Mouse (Mus musculus): ENCODE data around the gene Slc2a8. TPM values are rescaled to one million over a fixed set of nuclear protein-coding genes. Genes with fewer than 3 reads are reported as not detected.

Gene Slc2a8
- polyA plus RNA-seq, 1 experiment from 2014 or later, result 26.4 TPM

GRCm38 (mm10) chr2:32960273-32960672 is 21.6 kb downstream of the Slc2a8 start:
- H3K9me3 ChIP-seq, result no peaks in the 10 kb centered on the region
- H3K4me3 ChIP-seq, result peak overlapping the region; percentile 81
- no peaks in the 10 kb centered on the region for H3K27me3 ChIP-seq
- no peak for ATAC-seq (ENCODE audit: low read depth)
- peaks cover 52% of the 10 kb centered on the region for H3K36me3 ChIP-seq
- H3K9ac ChIP-seq, result peak overlapping the region; percentile 95
- H3K27ac ChIP-seq (replicated peaks), result no peak overlapping the region
- peak overlapping the region; percentile 98 for H3K4me2 ChIP-seq
- peaks cover 38% of the 10 kb centered on the region for H3K4me1 ChIP-seq (replicated peaks)
- 91% methylated on average over 4 of the region's 4 CpGs for WGBS

DNA sequence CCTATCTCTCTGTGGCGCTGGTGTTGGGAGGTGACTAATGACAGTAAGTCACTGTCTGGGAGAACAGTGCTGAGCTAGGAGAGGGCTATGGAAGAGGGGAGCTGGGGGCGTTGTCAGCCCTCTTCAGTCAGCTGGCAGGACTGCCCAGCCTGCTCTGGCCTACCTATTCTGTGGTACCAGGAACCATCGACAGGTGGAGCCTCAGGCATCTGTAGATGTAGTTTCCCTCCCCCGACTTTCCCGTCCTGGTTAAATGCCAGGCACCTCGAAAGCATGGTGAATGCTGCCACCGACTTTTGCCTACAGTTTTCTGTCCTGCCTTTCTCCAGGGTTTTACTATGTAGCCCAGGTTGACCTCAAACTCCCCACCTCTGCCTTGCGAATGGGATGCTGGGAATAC is 24.5 kb downstream of the Slc2a8 start:
- Histone ChIP-seq H3K27me3 (no peaks in the 10 kb centered on the region), H3K36me3 (peaks cover 53% of the 10 kb centered on the region), H3K9ac (no peak overlapping the region), H3K9me3 (no peaks in the 10 kb centered on the region), H3K27ac (replicated peaks) (no peak overlapping the region), H3K4me3 (no peak overlapping the region), H3K4me1 (replicated peaks) (peaks cover 16% of the 10 kb centered on the region), H3K4me2 (no peak overlapping the region)
- no peak for ATAC-seq (ENCODE audit: low read depth)
- 58% methylated on average over 8 of the region's 8 CpGs for WGBS

- H3K27ac ChIP-seq (replicated peaks), result no peak overlapping the region
- H3K27me3 ChIP-seq, result no peaks in the 10 kb centered on the region
- 89% methylated on average over 2 of the region's 2 CpGs for WGBS
- no peak overlapping the region for H3K4me2 ChIP-seq
- H3K9ac ChIP-seq, result no peak overlapping the region
- H3K4me3 ChIP-seq, result no peak overlapping the region
- no peak for ATAC-seq (ENCODE audit: low read depth)
- H3K9me3 ChIP-seq, result no peaks in the 10 kb centered on the region
- no peaks in the 10 kb centered on the region for H3K4me1 ChIP-seq (replicated peaks)
- H3K36me3 ChIP-seq, result peaks cover 80% of the 10 kb centered on the region
Measured at GRCm38 (mm10) chr2:32954581-32954980, 27.3 kb downstream of the Slc2a8 start.

DNA sequence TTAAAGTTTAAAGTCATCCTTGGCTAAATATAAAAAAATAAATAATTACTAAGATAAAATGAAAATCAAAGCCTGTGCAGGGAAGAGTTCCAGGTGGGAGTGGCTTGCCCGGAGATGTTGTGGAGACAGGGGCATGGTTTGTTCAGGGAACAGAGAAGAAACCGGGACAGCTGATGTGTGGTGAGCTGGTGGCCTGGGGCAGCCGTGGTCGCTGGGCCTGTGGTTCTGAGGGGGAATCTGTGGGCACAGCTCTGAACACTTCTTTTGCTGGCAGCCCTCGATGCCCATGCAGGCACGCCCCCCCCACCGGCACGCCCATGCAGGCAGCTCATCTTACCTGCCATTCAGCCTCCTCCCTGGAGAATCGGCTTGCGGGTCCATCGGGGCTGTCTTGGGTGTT is 34.4 kb downstream of the Slc2a8 start:
- H3K27me3 ChIP-seq, result no peaks in the 10 kb centered on the region
- H3K4me3 ChIP-seq, result no peak overlapping the region
- H3K4me1 ChIP-seq (replicated peaks), result no peaks in the 10 kb centered on the region
- WGBS, result 89% methylated on average over 11 of the region's 11 CpGs
- no peak for ATAC-seq (ENCODE audit: low read depth)
- no peak overlapping the region for H3K27ac ChIP-seq (replicated peaks)
- H3K9ac ChIP-seq, result no peak overlapping the region
- no peak overlapping the region for H3K4me2 ChIP-seq
- peaks cover 99% of the 10 kb centered on the region for H3K36me3 ChIP-seq
- H3K9me3 ChIP-seq, result no peaks in the 10 kb centered on the region

DNA sequence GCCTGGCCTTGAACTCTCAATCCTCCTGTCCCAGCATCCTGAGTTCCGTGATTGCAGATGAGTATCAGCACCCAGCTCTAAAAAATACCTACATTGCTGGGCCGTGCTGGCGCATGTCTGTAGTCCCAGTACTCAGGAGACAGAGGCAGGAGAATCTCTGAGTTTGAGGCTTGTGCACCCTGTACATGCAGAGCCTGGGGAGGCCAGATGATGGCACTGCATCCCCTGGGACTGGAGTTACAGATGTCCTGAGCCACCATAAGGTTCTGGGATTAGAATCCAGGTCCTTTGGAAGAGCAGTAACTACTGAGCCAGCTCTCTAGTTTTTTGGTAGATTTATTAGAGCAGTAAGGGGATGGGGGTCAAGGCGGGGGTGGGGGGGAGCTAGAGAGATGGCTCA is 41.4 kb downstream of the Slc2a8 start:
- no peak overlapping the region for H3K9ac ChIP-seq
- H3K4me1 ChIP-seq (replicated peaks), result no peaks in the 10 kb centered on the region
- H3K9me3 ChIP-seq, result no peaks in the 10 kb centered on the region
- ATAC-seq (ENCODE audit: low read depth), result no peak
- no peak overlapping the region for H3K4me3 ChIP-seq
- no peaks in the 10 kb centered on the region for H3K27me3 ChIP-seq
- peaks cover 91% of the 10 kb centered on the region for H3K36me3 ChIP-seq
- H3K4me2 ChIP-seq, result no peak overlapping the region
- H3K27ac ChIP-seq (replicated peaks), result no peak overlapping the region
- WGBS, result 93% methylated on average over 4 of the region's 4 CpGs

DNA sequence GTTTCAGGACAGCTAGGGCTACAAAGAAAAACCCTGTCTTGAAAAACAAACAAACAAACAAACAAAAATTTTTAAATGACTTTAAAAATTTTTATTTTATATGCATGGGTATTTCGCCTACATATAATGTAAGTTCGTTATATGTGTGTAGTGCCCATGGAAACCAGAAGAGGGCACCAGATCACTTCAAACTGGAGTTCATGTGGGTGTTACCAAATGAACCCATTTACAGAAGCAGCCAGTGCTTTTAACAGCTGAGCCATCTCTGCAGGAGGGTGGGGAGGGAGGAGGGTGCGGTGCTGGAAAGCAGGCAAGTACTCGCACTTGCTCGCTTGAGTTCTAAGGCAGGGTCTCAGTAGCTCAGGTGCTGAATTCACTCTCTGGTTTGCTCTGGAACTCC is 42.5 kb downstream of the Slc2a8 start:
- Histone ChIP-seq H3K9me3 (no peaks in the 10 kb centered on the region), H3K4me2 (no peak overlapping the region), H3K36me3 (peaks cover 91% of the 10 kb centered on the region), H3K4me1 (replicated peaks) (no peaks in the 10 kb centered on the region), H3K27me3 (no peaks in the 10 kb centered on the region), H3K4me3 (no peak overlapping the region), H3K27ac (replicated peaks) (no peak overlapping the region), H3K9ac (no peak overlapping the region)
- ATAC-seq (ENCODE audit: low read depth), result no peak
- WGBS, result 61% methylated on average over 5 of the region's 5 CpGs

GRCm38 (mm10) chr2:32938741-32939140 is 43.1 kb downstream of the Slc2a8 start:
- Histone ChIP-seq H3K4me1 (replicated peaks) (no peaks in the 10 kb centered on the region), H3K9ac (no peak overlapping the region), H3K27me3 (no peaks in the 10 kb centered on the region), H3K4me3 (no peak overlapping the region), H3K36me3 (peaks cover 91% of the 10 kb centered on the region), H3K9me3 (no peaks in the 10 kb centered on the region), H3K4me2 (no peak overlapping the region), H3K27ac (replicated peaks) (no peak overlapping the region)
- 88% methylated on average over 5 of the region's 5 CpGs for WGBS
- no peak for ATAC-seq (ENCODE audit: low read depth)

GRCm38 (mm10) chr2:32931730-32932129 is 50.2 kb downstream of the Slc2a8 start:
- H3K27me3 ChIP-seq, result no peaks in the 10 kb centered on the region
- H3K4me3 ChIP-seq, result no peak overlapping the region
- ATAC-seq (ENCODE audit: low read depth), result no peak
- no peaks in the 10 kb centered on the region for H3K4me1 ChIP-seq (replicated peaks)
- peaks cover 68% of the 10 kb centered on the region for H3K36me3 ChIP-seq
- no peak overlapping the region for H3K27ac ChIP-seq (replicated peaks)
- H3K4me2 ChIP-seq, result no peak overlapping the region
- 79% methylated on average over 7 of the region's 7 CpGs for WGBS
- no peak overlapping the region for H3K9ac ChIP-seq
- no peaks in the 10 kb centered on the region for H3K9me3 ChIP-seq

DNA sequence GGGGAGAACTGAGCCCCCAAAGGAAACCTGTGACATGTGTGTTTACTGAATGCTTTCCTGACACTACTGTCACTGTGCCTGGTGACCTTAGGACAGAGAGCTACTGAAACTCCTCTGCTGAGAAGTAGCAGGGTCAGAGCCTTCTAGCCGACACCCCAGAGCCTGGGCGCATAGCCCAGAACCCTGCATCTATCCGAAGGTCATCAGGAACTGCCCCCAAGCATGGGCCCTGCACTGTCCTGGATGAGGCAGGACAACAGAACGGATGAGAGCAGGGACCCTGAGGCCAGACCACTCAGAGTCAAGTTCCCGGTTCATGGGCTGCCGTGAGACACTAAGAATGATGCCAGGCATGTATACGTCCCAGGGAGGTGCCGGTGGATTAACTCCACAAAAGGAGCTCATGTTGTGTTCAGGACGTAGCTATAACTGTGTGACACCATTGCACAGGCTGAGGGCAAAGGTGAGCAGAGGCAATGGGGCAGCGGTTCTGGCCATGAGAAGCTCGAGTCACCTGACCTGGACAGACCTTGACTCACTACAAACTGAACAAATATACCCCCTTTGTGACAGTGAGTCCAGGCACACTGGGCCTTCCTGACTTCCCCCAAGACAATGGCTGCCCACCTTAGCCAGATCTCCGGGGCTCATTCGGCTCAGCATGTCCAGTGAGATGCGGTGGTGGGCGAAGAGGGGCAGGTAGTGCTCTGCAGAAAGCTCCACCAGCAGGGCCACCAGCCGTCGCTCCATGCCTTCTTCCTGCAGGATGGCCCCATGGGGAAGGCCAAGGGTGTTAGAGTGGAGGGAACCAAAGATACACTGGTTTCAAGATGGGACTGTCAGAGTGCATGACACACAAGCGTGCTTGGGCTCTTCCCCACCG is 52.7 kb downstream of the Slc2a8 start:
- Histone ChIP-seq H3K4me3 (no peak overlapping the region), H3K4me2 (no peak overlapping the region), H3K9ac (no peak overlapping the region), H3K27ac (replicated peaks) (no peak overlapping the region), H3K9me3 (no peaks in the 10 kb centered on the region), H3K36me3 (peaks cover 70% of the 10 kb centered on the region), H3K27me3 (no peaks in the 10 kb centered on the region), H3K4me1 (replicated peaks) (no peaks in the 10 kb centered on the region)
- 87% methylated on average over 19 of the region's 19 CpGs for WGBS
- no peak for ATAC-seq (ENCODE audit: low read depth)

- H3K36me3 ChIP-seq, result peaks cover 70% of the 10 kb centered on the region
- H3K4me1 ChIP-seq (replicated peaks), result no peaks in the 10 kb centered on the region
- H3K4me2 ChIP-seq, result no peak overlapping the region
- no peak overlapping the region for H3K9ac ChIP-seq
- H3K27me3 ChIP-seq, result no peaks in the 10 kb centered on the region
- no peaks in the 10 kb centered on the region for H3K9me3 ChIP-seq
- no peak overlapping the region for H3K4me3 ChIP-seq
- 35% methylated on average over 10 of the region's 10 CpGs for WGBS
- H3K27ac ChIP-seq (replicated peaks), result no peak overlapping the region
- peak; percentile 47 for ATAC-seq (ENCODE audit: low read depth)
Measured at GRCm38 (mm10) chr2:32928235-32928946, 53.5 kb downstream of the Slc2a8 start.

DNA sequence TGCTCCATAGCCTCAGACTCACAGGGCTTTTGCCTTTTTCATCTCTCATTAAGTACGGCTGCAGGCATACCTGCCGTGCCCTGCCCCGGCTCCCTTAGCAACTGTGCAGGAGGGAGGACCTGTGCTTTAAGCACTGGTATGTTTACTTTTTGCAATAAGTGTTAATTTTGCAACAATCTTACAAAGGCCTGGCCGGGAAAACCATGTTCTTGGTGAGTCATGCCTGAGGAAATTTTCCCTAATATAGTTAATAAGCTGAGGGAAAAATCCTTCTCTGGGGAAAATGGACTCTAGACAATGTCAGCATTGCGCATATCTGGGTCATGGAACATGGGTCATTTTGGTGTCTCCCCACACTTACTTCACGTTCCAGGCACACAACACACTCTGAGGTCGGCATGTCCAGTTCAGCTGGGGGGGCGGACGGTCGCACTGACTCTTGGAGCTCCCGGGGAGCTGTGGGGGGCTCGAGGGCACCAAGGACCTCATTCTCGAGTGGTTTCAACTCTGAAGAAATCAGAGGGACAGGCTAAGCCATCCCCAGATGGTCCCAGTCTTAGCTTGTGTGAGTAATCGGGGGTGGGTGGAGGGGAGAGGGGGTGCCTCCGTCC is 54.2 kb downstream of the Slc2a8 start:
- Histone ChIP-seq H3K27ac (replicated peaks) (no peak overlapping the region), H3K4me3 (no peak overlapping the region), H3K4me1 (replicated peaks) (no peaks in the 10 kb centered on the region), H3K9ac (no peak overlapping the region), H3K27me3 (no peaks in the 10 kb centered on the region), H3K4me2 (no peak overlapping the region), H3K9me3 (no peaks in the 10 kb centered on the region), H3K36me3 (peaks cover 70% of the 10 kb centered on the region)
- 84% methylated on average over 15 of the region's 15 CpGs for whole genome bisulfite sequencing
- ATAC-seq (ENCODE audit: low read depth), result peak; percentile 12; the same call in 1 of the 2 replicates

GRCm38 (mm10) chr2:32926330-32927075 is 55.4 kb downstream of the Slc2a8 start:
- H3K4me2 ChIP-seq, result no peak overlapping the region
- H3K9ac ChIP-seq, result no peak overlapping the region
- 91% methylated on average over 12 of the region's 12 CpGs for WGBS
- no peaks in the 10 kb centered on the region for H3K4me1 ChIP-seq (replicated peaks)
- no peaks in the 10 kb centered on the region for H3K9me3 ChIP-seq
- H3K27ac ChIP-seq (replicated peaks), result no peak overlapping the region
- no peak overlapping the region for H3K4me3 ChIP-seq
- no peak for ATAC-seq (ENCODE audit: low read depth)
- peaks cover 73% of the 10 kb centered on the region for H3K36me3 ChIP-seq
- no peaks in the 10 kb centered on the region for H3K27me3 ChIP-seq
